ENCODE assay signal across 12 mouse cellular contexts in the genomic region with DNA sequence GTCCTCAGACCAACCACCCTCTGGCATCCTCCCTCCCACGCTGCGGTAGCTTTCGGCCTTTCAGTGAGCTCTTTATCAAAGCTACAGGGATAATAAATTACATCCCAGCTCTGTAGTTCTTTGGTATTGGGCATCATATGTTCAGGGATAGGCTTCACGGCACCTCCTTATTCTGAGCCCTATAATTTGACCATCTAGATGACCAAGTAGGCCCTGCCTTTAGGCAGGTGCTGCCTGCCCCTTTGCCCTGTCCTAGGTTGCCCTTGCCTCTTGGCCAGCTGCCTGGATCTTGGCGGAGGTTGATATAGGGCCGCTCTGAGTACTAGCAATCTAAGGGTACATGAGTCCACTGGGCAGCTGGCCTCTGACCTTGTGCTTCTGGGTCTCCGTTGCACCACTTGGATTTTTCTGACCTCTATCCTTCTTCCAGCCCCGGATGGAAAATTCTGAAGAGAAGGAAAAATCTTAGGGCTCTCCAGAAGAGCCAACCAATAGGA. TPM values are rescaled to one million over a fixed set of nuclear protein-coding genes. Genes with fewer than 3 reads are reported as not detected.
DNase-seq lines count a peak whose midpoint lies in the region; ATAC-seq lines count a peak whose summit lies in the region.
"Had no signal": no experiment of that assay in that cellular context is flagged by ENCODE, and none has a peak within 500 bp of the region (broad histone marks: within the 10 kb centered on the region; RNA-seq: fewer than 3 reads in every experiment).

No protein-coding gene starts in this region.

- no peak for ATAC-seq in megakaryocyte progenitor cell, adult 5-6 weeks (replicated peaks; ENCODE audit: poor library complexity)
- no peak for ATAC-seq in erythroid progenitor cell, adult 5-6 weeks (replicated peaks; ENCODE audit: low FRiP score, poor library complexity, severe bottlenecking)
- ATAC-seq: forebrain, embryonic 16.5 days; midbrain, embryonic 15.5 days had no signal

- DNase-seq in heart, adult 11 months = peak; percentile 95
- no peak for DNase-seq in heart, adult 8-10 months (ENCODE audit: low spot score)
- peak; percentile 50 to 61 for DNase-seq in adrenal gland, adult 18-20 months (ENCODE audit: low spot score in 2 of 2)
- DNase-seq in gastrocnemius, postnatal 10 days = peak; percentile 39
- peak; percentile 64 for DNase-seq in kidney, postnatal 10 days
- no peak for DNase-seq in right cerebral cortex, postnatal 36 days (ENCODE audit: low spot score in 2 of 2)
- DNase-seq: left cerebral cortex, postnatal 4 days; thymus, postnatal 25 days had no signal

RNA-seq across cellular contexts. Expression of a gene that starts 21.7 kb away (rescaled TPM):
- 10 to 100 TPM; 32.2 to 45.2 (median 41.6) TPM for total RNA-seq in heart, adult 8-10 months (2022)
- total RNA-seq in adrenal gland, adult 18-20 months (2021) = 10 to 100 TPM; 34.1 to 55.2 TPM
- total RNA-seq in gastrocnemius, postnatal 10 days (2021) = 10 to 100 TPM; 11.0 to 14.3 TPM
- 17.2 and 20.3 TPM in 2 replicates for total RNA-seq in megakaryocyte progenitor cell, adult 5-6 weeks (2015)
- total RNA-seq in megakaryocyte progenitor cell, adult 5-6 weeks (2017) = 6.0 and 7.8 TPM in 2 replicates
- total RNA-seq in erythroid progenitor cell, adult 5-6 weeks (2015; ENCODE audit: low replicate concordance) = 59.8 and 69.2 TPM in 2 replicates
- 40.7 and 49.9 TPM in 2 replicates for total RNA-seq in erythroid progenitor cell, adult 5-6 weeks (2017; ENCODE audit: low replicate concordance)

Comparison
In these comparisons a context has a peak if more than half of its experiments do, and no peak if none do; other contexts are left out.
1. DNase-seq: peak in heart, adult 11 months (single experiment), adrenal gland, adult 18-20 months (2 of 2), gastrocnemius, postnatal 10 days (single experiment) and kidney, postnatal 10 days (single experiment); none in heart, adult 8-10 months (single experiment) and right cerebral cortex, postnatal 36 days (0 of 2).